Mouse (Mus musculus) cerebellum, adult 9-11 months (tissue): ENCODE results near the gene Tnip1.

Experiments
- DNase-seq: peaks from one replicate; pipeline ENCODE4 v3.0.0; 2022

The Tnip1 gene

GRCm38 (mm10) chr11:54962810-54963209 is at the start of gene Tnip1:
TSS of gene Tnip1 (minus strand) at chr11:54962917.
- DNase-seq = no peak

GRCm38 (mm10) chr11:55011440-55011839 is 48.7 kb upstream of the Tnip1 start:
- DNase-seq = no peak

- no peak for DNase-seq
These were observed 45.5 kb upstream of the Tnip1 start for GRCm38 (mm10) chr11:55008230-55008629.

GRCm38 (mm10) chr11:55005684-55006083 is 43.0 kb upstream of the Tnip1 start:
- no peak for DNase-seq

- no peak for DNase-seq
These were observed 42.3 kb upstream of the Tnip1 start for GRCm38 (mm10) chr11:55004970-55005502.

- no peak for DNase-seq
These were observed 36.0 kb upstream of the Tnip1 start for GRCm38 (mm10) chr11:54998708-54999107.

- DNase-seq = peak; percentile 63
These were observed 35.6 kb upstream of the Tnip1 start for GRCm38 (mm10) chr11:54998284-54998683.

GRCm38 (mm10) chr11:54996176-54996575 is 33.5 kb upstream of the Tnip1 start:
- peak; percentile 66 for DNase-seq

- DNase-seq = no peak
These were observed 27.2 kb upstream of the Tnip1 start for GRCm38 (mm10) chr11:54989920-54990319.

- DNase-seq = no peak
These were observed 26.1 kb upstream of the Tnip1 start for GRCm38 (mm10) chr11:54988754-54989349.

GRCm38 (mm10) chr11:54987974-54988373 is 25.3 kb upstream of the Tnip1 start:
- DNase-seq = no peak

- DNase-seq = no peak
These were observed 22.4 kb upstream of the Tnip1 start for GRCm38 (mm10) chr11:54985086-54985485.

GRCm38 (mm10) chr11:54984581-54984980 is 21.9 kb upstream of the Tnip1 start:
- DNase-seq = no peak

GRCm38 (mm10) chr11:54984085-54984484 is 21.4 kb upstream of the Tnip1 start:
- DNase-seq = peak; percentile 65

GRCm38 (mm10) chr11:54982520-54982919 is 19.8 kb upstream of the Tnip1 start:
- DNase-seq = no peak

GRCm38 (mm10) chr11:54981630-54982029 is 18.9 kb upstream of the Tnip1 start:
- no peak for DNase-seq

GRCm38 (mm10) chr11:54977385-54977937 is 14.7 kb upstream of the Tnip1 start:
- DNase-seq = no peak

- DNase-seq = no peak
These were observed 13.6 kb upstream of the Tnip1 start for GRCm38 (mm10) chr11:54976351-54976750.

GRCm38 (mm10) chr11:54975756-54976155 is 13.0 kb upstream of the Tnip1 start:
- DNase-seq = no peak

- no peak for DNase-seq
These were observed 12.6 kb upstream of the Tnip1 start for GRCm38 (mm10) chr11:54975340-54975739.

- no peak for DNase-seq
These were observed 11.9 kb upstream of the Tnip1 start for GRCm38 (mm10) chr11:54974639-54975038.

GRCm38 (mm10) chr11:54973481-54974212 is 10.9 kb upstream of the Tnip1 start:
- no peak for DNase-seq

- no peak for DNase-seq
These were observed 10.1 kb upstream of the Tnip1 start for GRCm38 (mm10) chr11:54972789-54973188.
